Mouse (Mus musculus) kidney, adult 8-10 months (tissue): ENCODE results near the gene Pgm5.
A peak's percentile ranks its signal among the peaks of the same experiment; 100 is the strongest.
"Not testable (repeated sequence)": the region's sequence is repeated elsewhere in the genome, so short reads cannot be mapped to it uniquely, and the experiment has no call there.

Experiments used
- DNase-seq, 2 experiments: peaks; one replicate each; pipeline ENCODE4 v3.0.0; 2022

Gene Pgm5

DNA sequence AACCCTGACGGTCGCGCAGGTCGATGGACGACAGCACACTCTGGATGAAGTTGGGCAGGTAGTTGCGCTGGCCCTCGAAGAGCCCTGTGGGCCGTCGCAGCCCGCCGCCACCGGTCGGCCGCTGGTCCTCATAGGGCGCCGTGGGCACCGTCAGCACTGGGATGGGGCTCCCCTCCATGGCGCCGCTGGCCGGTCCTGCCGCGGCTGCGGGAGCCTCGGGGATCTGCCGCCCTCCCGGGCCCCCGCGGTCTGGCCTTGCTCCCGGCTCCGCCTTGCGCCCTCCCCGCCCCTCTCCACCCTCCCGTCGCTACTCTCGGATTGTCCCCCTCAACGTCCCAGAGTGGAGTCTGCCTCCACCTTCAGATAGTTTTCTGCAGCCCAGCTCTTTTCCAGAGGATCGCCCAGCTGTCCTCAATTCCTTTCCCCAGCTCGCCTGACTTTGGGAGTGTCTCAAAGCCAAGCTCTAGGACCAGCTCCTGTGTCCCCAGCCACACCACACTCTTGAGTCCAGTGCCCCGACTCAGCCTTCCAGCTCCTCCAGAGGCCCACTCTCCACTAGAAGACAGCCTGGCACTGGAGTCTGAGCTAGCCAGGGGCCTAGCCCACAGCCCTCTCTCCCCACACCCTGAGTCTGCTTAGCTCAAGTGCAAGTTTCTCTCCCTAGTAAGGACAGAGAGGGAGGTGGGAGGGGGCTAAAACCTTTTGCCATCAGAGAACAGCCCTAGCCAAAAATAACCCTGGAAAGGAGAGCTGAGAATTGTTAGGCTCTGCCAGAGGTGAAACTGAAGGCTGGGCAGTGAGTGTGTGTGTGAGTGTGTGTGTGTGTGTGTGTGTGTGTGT, at the start of gene Pgm5:
Gene Pgm5 (minus strand): TSS at position 244 of the 840 bp plus-strand sequence.
- no peak for DNase-seq

DNA sequence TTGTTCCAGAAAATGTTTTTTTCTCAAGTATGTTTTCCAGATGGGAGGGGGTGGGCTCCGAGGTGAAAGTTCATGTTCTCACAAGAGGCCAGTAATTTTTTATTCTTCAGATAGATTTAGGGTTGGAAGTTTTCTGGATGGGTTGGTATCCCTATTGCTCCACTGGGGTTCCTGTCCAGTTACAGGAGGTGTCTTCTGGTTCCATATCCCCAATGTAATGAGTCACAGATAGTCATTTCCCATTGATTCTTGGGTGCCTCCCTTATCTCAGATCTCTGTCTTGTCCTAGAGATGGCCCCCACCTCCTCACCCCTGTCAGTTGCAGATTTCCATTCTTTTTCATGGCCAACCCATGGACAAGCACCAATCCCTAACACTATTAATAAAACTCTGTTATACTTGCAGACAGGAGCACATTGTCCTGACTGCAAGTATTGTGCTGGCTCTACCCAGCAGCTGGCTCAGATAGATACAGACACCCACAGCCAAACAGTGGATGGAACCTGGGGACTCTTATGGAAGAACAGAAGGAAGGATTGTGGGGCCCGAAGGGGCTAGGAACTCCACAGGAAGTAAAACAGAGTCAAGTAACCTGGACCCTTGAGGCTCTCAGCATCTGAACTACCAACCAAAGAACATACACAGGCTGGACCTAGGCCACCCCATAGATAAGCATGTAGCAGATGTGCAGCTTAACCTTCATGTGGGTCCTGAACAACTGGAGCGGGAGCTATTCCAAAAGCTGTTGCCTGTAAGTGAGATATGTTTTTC, 46.9 kb upstream of the Pgm5 start:
- no peak for DNase-seq

DNA sequence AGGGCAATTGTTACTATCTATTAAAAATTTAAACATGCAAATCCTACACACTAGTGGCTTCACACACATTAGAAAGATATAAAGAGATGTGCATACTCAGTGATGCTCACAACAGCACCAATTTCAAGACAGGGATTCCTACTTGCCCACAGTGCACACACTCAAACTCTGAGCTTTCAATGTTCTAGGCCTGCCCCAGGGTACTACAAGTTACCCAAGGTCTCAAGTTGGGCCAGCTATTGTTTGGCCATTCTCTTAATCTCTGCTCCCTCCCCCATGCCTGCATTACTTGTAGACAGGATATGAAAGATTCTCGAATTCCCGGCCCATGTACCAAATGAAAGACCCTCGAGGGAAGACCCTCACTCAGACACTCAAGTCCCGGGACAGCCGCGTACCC, 46.0 kb upstream of the Pgm5 start:
- DNase-seq: no peak

DNA sequence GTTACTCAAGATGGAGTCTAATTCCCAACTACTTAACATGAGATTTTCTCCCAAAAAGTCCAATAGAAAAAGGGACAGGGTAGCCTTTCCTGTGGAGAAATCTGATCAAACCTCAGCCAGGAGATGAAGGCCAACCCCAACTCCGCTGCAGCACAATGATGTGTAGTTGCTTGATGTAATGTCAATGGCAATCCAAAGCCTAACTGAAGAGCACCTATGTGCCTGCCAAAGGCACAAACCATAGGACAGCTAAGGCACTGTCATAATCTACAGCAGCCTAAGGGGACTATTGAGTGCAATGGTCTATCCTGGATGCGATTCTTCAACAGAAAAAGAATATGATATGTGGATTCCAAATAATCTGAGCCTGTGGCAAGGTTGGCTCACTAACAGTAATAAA, 41.2 kb upstream of the Pgm5 start:
- DNase-seq: no peak

GRCm38 (mm10) chr19:24902256-24902655, 40.6 kb upstream of the Pgm5 start:
- DNase-seq: no peak

DNA sequence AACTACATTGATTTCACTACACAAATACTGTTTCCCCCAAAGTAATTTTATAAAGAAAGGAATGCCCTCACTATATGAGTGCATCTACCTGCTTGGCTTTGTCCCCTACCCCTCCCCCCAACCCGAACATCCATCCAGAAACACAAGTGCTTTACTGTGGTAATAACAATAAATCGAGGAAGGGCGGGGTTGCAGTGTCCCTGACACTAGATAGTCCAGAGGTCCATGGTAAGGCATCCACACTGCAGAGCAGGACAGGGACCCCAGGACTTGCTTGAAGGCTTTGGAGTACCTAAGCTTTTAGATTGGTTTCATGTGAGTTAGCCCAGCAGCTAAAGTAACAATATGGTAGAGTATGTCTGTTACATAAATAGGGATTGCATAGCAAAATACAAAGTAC, 40.0 kb upstream of the Pgm5 start:
- no peak for DNase-seq

DNA sequence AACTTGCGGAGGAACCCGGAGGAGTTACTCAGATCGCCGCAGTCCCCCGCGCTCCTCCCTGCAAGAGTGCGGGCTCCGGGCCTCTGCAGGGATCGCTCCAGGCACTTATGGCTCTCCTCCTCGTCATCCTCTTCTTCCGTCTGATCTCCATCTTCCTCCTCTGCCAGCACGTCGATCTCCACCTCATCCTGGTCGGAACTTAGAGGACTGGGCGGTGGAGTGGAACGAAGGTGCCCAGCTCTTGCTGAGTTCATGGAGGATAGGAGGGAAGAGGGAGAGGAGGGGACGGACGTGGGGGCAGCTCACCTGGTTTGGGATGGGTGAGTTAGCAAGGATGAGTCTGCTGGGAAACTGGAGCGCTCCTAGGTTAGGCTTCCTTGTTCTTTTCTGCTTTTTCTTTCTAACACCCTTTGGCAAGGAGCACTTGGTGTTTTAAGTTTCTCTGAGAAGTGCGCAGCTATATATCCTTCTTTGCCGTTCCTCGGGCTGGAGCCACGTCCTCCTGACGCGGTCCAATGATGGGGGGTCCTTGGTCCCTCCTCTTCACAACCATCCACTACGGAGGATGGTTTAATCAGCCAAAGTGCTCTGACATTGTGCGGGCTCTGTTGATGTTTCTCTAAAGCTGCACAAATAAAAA, 39.0 kb upstream of the Pgm5 start, which contains the start of gene Foxd4:
Gene Foxd4 (minus strand): TSS at position 617 of the 640 bp plus-strand sequence.
- no peak for DNase-seq

- peak in 1 of 2 experiments; percentile 6 for DNase-seq
These were observed 38.2 kb upstream of the Pgm5 start for GRCm38 (mm10) chr19:24899578-24900544.

DNA sequence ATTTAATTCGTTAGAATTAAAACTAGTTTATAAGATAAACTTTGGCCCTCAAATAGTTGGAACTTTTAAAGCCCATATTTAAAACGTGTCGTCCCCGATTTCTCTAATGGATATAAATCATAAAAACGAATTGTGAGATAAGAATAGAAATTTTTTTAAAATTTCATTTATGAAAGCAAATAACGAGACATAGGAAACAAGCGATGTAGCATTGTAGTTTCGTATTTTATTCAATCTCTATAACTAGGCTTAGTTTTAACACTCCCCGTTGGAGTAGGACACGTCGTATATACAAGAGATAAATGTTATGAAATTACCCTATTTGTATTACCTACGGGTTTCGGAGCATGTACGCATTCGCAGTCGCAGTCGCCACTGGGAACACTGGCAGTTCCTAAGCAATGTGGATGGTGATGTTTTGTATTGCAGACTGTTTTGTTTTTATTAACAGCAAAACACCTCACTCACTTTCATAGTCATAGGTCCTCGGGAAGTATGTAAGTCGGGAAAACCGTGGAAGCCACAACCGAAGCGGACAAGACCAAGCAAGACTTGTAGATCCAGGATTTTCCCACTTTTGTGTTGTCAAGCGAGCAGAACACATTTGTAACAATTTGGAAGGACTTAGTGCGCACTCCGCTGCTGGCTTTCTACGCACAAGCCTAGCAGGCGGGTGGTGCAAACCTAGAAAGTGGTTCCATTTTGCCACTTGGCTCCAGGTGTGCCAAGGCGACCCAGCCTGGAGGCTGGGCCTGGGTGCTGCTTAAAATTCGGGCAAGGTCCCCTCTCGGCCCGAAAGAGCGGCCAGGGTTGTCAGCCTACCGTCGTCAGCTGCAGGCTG, 37.3 kb upstream of the Pgm5 start:
- DNase-seq: peak in 1 of 2 experiments; percentile 10

GRCm38 (mm10) chr19:24897896-24898736, 36.5 kb upstream of the Pgm5 start:
- DNase-seq: no peak

DNA sequence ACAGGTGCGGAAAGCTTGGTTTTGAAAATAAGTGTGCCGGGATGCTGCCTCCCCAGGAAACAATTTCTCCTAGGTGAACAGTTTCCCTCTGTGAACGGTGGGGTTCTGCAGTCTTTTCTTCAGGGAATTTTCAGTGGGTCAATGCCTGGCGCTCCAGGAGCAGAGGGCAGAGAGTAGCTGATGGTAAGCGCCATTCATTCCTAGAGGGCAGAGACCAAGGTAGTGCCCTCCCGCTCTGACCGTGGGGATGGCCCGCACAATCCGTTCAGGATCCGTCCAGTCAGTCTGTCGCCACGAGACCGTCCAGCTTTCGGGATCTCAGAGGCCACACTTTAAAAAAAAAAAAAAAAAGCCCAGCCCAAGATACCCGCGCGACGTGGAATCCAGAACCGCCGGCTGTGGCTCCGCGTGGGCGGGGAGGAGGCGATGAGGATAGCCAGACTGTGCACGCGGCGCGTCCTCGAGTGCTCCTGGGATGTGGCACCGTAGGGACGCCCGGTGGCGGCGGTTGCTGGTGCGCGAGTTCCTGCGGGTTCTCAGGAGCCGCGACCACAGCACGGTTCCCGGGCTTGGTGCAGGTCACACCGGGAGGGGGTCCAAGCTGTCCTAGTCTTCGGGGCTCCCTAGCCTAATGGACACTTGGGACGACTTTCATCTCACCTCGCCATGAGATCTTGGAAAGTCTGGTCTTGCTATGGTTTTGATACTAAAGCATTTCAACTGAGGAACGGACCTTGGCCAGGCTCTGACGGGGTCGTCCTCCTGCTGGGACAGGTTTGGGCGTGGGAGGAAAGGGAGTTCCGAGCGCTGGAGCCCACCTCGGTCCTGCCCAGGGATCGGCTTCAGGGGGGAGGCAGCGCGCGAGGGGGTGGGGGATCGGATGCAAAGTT, 35.6 kb upstream of the Pgm5 start:
- DNase-seq: no peak

DNA sequence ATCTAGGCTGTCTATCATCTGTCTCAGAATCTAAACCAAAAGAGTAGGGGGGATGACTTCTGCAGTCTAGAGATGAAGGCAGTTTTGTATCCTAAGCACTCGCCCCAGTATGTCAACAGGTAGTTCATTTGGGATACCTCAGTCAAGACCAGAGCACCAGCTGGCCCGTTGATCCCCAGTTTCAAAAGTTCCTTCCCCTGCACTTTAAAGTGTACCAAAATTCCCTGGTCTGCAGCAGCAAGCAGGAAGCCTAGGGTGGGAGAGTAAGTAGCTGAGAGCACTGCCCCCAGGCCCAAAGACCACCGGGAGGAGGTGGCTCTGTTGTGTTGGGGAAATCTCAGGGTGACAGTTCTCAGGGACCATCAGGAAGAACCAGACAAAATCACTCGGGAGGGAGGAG, 34.9 kb upstream of the Pgm5 start:
- no peak for DNase-seq

DNA sequence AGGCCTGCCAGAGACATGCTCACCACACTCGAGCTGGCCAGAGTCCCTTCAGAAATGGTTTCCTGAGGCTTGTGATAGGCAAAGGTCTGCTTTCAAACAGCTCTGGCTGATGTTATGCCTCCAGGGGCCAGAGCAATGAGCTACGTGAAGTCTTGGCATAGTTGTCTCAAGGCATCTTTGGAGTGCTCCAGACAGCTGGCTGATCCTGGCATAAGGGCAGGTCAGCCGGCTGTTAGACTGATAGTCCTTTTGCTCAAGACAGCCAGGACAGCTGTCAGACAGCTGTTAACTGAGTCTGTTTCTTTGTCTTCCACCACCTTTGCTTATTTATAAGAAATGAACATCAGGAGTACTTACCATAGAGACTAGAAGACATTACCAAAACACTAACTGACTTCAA, 25.2 kb upstream of the Pgm5 start:
- no peak for DNase-seq

DNA sequence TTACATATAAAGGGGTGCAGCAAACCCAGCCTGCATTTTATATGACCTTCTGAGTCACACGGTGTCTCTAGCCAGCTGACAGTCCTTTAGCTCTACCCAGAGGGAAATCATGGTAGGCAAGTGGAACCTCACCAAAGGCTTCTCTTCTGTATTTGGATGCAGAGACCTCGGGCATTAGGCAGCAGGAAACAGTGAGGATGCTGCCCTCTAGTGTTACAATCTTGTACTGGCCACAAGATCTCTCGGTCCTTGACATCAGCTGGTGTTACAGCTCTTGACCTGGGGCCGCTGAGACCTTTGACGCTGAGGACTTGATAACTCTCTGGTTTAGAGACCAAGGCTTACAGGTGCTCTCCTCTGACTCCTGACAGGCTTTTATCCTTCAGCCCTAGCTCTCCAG, 23.8 kb upstream of the Pgm5 start:
- DNase-seq: peak; percentile 28 to 60

- DNase-seq: no peak
These were observed 19.6 kb upstream of the Pgm5 start for GRCm38 (mm10) chr19:24881237-24881636.

DNA sequence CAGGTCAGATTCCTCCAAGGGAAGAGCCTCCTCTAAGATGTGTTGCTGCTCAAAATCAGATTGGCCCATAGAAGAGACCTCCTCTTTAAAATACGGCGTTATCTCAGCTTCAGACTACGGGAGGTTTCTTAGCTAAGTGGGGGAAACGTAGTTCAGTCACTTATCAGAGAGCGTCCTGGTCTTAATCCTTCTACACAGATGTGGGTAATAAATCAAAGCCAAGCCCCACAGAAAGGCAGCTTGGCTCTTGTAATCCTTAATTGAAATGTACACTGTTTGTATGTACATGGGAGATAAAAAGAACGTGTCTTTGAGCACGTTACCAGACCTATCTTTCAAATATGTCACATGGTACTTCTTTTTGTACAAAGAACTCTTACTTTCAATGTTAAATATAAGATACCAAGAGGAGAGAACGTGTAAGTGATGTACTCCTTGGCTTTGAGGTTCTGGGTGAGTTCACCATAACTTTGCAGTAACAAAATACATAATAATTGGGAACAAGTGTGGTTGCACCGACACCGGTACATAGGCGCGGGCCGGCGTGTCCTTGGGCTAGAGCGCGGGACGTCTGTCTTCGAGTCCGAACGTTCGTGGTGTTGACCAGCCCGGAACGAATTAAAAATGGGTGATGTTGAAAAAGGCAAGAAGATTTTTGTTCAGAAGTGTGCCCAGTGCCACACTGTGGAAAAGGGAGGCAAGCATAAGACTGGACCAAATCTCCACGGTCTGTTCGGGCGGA, 13.6 kb upstream of the Pgm5 start, which contains the start of gene Gm10053:
Gene Gm10053 (plus strand): TSS at position 558 of the 742 bp plus-strand sequence.
- DNase-seq: not testable (repeated sequence)

GRCm38 (mm10) chr19:24873873-24874272, 12.2 kb upstream of the Pgm5 start:
- DNase-seq: no peak

DNA sequence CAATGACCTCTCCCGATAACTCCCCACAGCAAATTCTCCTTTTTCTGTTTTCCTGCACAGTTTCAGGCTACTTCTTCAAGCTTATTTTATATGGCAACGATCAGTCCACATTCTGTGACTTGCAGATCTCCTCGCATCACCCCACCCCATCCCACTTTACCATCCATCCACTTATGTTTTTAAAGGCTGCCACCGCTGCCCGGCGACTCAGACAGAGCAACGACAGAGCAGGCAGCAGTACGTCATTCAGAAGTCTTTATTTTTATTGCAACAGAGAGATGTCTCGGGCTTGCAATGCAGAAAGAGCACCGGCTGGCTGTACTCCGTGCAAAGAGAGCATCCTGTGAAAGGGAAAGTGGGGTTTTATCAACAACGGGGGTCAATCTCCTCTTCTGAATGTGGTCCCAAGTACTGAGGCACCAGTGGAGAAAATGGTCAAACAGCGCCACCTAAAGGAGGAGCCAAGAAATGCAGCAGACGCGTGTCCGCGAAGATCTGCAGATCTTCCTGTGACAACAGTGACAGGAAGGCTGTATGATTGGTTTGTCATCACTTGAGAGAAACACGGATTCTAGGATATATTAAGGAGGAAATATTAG, 9.5 kb upstream of the Pgm5 start:
- DNase-seq: peak; percentile 14 to 56
